Mouse (Mus musculus) kidney, postnatal 4 days (tissue): ENCODE data around the gene Emilin2.
A peak's percentile ranks its signal among the peaks of the same experiment; 100 is the strongest.

Source experiments
- DNase-seq, 2 experiments: peaks; one replicate each; pipeline ENCODE4 v3.0.0; 2021; ENCODE audit warnings: mixed read lengths in 2 of 2

Emilin2 gene

DNA sequence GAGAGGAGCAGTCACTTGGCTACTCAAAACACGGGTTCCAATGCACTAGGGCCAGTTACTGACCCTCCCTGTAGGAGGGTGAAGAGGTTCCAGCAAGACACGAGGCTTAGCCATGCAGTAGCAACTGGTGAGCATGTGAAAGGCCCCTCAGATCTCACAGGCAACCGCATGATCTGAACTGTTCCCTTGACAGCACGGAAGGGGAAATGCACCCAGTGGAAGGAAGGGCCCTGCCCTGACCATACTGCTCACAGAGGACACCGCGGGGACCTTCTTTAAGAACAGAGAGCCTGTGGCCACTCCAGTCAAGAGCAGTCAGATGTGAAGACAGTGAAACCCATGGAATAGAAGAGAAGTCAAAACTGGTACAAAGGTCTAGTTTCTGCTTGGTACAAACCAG lies 48.6 kb downstream of the Emilin2 start:
- DNase-seq: no peak

DNA sequence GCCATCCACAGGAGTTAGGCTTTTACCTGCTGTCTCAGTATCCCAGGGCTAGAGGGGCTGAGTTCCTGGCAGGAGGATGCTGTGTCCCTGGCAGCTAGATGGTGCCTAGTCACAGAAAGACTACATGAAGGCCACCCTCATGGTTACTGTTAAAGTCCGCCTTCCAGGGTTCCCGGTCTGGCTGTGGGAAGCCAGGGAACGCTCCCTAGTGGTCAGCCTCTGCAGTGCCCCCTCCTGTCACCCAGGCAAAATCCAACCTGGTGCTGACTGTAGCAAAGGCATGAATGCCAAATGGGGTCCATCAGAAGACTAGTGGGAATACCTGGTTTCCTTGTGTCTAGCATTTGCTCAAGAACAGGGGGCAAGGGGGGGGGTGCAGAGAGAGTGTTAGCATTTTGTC lies 51.1 kb downstream of the Emilin2 start:
- DNase-seq: no peak

DNA sequence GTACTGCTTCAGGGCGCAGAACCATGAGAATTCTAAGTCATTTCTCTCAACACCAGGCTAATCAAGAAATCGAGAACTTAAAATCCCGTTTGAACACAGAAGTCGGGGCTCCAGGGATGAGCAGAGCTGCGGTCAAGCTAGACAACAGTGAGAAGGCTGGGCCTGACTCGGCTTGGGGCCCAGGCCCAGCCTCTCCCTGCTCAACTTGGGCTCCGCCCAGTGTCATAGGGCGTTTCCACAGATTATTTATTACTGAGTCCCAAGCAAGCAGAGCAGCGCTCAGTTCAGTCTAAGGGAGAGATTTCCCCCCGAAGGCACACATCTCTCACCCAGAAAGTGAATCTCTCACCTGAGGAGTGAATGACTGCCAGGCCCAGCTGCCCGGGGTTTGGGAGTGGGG lies 52.1 kb downstream of the Emilin2 start:
- peak; percentile 66 to 75 for DNase-seq

DNA sequence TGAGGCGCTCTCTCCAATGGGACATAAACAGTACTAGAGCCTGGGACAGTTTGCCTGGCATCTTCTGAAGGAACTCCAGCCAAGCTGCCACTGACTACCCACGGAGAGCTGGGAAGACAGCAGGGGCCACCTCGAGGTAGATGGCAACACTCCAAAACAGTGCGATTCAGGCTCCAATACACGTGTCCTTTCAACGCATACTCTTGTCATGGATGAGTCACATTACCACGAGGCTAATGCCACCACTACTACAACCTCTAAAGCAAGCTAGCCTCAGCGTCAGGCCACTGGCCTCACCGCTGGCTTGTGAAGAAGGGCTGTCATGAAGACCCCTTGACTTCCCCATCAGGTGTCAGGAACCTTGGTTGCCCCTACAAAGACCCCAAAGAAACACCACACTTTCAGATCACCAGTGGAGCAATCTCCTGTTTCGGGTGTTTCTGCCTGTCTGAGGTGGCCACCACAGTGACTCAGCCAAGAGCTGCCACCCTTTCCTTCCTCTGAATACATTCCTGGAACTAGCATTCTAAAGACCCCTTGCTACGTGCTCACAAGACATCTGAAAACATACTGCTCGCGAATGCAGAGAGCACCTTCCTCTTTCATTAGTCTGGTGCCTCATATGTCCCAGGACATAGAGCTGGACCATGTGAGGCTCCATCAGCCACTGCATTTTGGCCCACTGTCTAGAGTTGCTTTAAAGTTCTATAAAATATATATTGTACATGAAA lies 54.8 kb downstream of the Emilin2 start:
- no peak for DNase-seq

DNA sequence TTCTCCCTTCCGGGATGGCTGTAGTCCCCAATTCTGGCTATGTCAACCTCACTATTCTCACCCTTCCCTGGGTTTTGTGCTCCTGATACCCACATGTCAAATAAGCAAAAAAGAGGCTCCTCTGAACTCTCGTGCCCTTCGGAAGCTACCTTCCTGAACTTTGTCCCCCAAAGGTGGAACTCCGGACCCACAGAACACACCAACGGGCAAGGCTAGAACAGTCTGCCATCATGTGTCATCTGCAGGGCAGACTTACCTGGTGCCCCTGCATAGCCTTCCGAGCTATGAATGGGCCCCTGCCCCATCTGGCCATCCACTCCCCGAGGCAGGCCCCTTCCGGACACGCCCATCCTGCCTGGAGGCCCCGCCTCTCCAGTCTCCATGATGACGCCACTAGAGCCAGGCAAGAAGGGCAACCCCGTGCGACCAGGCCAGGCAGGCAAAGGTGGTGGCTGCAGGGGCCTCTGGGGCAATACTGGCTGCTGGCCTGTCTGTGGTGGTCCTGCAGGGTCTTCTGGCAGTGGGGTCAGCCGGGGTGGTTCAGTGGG lies 55.6 kb downstream of the Emilin2 start:
- DNase-seq: no peak

DNA sequence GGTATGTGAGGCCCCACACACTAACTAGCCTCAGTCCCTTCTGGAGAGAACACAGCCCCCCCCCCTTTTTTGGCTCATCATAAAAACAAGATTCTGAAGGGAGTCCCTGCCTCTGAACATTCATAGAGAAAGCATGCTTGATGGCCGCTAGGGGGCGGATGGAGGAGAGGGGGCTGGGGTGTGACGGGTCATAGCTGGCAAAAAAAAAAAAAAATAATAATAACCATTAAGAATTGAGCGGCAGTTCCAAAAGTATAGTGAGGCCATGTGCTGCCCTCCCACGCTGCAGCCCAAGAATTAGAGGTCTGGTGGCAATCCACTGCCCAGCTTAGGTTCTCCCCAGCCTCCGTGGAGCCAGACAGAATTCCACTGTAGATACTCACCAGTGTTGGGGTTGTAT lies 57.0 kb downstream of the Emilin2 start:
- peak; percentile 58 to 65 for DNase-seq

DNA sequence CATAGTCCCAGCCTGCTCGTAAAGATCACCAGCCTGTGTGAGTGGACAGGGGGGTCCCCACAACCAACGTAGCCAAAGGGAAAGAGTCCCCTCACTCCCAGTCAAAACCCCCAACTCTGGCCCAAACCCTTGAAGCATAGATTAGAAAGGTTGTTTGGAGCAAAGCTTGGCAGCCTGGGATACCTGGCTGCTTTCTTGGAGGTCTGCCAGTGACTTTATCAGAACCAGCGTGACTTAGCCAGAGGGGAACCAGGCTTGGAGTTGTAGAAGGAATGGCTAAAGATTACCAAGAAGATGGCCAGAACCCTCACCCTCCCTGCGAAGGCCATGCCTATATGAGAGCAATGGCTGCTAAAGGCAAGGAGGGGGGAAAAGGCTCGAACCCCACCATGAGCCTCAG lies 57.7 kb downstream of the Emilin2 start:
- peak in 1 of 2 experiments; percentile 28 for DNase-seq

DNA sequence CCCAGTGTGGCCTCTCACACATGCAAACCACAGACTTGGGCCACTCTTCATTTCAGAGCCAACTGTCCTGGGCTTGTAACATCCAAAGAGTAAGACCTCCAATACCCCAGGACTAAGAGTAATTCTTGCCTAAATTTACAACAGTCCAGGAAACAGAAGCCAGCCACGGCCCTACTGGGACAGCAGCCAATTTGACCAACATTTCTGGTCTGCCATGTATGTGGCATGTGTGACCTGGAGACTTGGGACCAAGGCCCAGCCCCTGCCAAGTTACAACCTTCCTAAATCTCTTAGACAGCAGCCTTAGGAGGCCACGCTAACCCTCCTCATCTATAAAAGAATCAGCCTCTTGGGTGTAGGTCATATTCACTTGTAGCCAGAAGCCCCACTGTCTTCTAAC lies 58.4 kb downstream of the Emilin2 start:
- no peak for DNase-seq

DNA sequence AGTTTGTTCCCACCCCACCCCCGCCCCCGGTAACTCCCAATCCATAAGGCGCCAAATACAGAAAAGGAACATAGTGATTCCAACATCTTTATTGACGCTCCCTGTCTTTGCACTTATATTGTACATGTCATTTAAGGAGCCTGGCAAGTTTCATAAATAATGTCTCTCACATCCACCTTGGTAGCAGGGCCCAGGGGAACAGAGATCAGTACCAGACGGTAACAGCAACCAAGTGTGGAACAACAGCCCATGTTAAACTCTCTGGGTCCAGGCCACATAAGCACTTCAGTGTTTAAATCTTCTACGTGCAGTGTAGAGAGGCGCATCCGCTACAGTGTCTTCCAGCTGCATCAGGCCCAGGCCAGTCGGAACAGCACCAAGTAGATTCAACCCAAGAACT lies 59.7 kb downstream of the Emilin2 start:
- no peak for DNase-seq

DNA sequence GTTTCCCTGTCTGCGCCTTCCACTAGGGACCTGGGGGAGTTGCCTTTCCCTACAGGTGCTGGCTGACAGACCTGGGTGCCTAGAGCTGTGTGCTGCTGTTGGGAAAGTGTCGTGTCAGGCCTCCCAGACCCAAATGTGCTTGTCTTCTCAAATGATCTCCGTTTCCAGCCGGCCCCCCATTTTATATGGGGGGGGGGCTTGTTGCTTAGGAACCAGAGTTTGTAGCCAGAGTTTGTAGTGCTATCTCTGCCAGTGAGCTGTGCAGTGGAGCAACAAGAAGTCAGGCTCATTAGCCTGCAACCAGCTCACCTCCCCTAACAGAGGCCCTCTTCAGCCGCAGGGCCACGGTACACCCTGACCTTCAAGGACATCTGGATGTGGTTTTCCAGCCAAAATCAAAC lies 60.2 kb downstream of the Emilin2 start:
- peak; percentile 30 to 52 for DNase-seq

DNA sequence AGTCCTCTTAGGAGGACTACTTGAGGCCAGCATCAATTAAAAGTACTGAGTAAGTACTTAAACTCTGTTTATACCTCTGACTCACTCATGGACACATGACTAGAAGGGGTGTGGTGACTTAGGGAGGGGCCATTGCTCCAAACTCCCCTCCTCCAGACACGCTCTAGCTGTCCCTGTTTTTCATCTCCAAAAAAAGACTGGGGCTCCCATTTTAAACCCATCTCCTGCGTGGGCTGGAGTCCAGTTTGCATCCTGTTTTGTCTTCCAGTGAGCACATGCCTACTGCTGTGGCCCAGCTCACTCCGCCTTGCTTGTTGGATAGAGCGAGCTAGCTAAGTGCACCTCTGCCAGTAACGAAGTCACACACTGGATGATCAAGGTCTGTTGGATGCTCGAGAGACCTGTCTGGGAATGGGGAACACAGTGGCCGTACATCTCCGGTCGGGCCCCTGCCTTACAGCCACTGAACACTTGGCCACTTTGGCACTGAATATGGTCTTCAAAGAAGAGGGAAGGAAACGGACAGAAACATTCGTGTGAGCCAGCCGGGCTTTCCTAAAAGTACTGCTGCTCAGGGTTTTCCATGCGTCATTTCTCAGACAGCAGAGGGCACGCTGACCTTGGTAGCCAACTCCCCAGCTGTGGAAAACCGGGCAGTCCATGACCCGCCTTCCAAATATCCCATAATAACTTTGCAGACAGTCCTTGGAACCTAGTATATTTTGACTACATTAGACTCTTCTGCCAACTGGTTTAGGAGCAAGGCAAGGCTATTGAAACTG lies 60.8 kb downstream of the Emilin2 start:
- peak; percentile 27 to 38 for DNase-seq

DNA sequence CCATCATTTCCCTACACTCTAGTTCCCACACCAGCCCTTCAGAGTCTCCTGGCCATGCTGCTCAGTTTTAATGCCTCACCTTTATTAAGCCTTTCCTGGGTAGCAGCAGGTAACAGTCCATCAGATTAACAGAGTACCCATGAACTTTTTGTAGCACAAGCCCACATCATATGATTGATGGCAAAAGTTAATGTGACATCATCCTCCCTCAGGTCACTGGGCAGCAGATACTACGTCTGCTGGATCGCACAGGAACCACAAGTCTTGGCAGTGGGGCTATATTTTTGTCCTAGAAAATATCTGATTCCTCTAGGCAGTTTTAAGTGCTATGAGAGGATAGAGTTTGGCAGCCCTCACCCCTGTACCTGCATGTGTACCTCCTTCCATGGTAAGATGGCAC lies 61.7 kb downstream of the Emilin2 start:
- no peak for DNase-seq

DNA sequence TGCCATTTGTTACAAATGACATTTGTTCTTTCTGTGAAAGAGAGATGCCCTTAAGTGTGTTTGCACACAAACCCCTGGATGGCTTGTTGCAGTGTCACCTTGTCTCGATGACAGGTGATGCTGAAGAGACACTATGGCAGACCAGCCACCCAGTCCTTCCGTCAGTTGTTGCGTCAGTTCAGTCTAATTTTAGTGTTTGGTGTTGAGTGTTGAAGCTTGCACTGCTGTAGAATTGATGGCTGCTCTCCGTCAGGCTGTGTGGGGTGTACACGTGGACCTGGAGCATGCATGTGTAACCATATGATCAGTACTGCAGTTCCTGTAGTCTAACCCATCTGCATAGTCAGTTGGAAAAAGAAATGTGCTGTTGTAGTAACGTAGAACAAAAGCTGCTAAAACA lies 62.8 kb downstream of the Emilin2 start:
- no peak for DNase-seq

DNA sequence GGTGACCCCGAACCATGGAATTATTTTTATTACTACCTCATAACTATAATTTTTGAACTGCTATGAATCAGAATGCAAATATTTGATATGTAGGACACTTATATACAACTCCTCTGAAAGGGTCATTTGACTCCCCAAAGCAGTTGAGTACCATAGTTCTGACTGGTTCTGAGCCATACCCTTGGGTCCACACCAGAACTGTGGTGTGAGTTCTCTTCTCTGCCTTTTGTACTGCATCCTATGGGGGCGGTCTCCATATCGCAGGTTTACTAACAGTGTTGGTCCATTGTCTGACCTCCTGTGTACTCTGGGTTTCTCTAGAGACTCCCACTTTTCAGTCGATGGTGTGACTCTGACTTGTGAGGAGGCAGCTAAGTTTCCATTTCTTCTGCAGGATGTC lies 65.8 kb downstream of the Emilin2 start:
- DNase-seq: no peak

DNA sequence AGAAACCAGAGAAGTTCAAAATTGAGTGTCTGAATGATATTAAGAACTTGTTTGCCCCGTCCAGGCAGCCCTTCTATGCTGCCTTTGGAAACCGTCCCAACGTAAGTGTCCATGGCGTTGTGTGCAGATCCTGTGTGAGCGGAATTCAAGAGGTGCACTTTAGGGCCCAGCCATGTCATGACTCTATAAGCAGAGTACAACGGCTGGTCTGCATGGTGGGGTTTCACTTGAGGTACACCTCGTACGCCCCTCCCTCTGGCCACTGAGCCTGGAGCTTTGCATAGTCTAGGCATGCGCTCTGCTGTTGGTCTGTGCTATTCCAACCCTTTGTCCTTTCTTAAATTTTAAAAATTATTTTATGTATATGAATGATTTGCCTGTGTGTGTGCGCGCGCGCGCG lies 66.6 kb downstream of the Emilin2 start:
- DNase-seq: no peak

DNA sequence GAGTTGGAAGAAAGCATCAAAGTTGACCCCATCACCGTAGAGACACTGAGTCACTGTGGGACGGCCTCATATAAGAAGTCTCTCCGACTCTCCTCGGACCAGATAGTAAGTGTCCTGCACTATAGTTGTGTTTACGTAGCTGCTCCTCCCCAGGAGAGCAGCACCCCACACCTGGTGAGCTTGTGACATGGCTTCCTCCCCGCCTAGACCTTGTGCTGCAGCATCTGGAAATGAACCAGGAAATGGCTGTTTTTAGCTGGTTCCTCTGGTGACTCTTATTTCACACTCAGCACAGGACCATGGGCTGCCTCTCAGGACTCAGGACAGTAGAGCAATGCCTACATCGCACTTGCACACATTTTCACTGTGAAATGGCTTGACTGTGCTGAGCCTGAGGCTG lies 69.1 kb downstream of the Emilin2 start:
- DNase-seq: no peak

DNA sequence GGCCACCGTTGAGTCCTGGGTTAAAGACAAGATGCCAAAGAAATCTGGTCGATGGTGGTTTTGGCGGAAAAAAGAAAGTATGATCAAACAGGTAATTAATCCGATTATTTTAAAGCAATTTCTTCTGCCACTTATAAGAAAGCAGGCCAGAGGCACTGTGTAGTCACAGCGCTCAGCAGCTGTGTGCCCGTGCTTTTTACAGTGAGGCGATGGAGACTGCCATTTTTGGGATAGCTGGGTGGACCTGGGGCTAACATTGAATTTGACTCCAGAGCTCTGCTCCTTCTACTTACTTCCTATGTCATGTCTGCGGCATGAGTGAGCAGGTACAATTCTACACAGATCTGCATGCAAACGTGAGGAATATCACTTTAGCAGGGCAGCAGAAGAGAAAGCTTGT lies 71.0 kb downstream of the Emilin2 start:
- DNase-seq: no peak

DNA sequence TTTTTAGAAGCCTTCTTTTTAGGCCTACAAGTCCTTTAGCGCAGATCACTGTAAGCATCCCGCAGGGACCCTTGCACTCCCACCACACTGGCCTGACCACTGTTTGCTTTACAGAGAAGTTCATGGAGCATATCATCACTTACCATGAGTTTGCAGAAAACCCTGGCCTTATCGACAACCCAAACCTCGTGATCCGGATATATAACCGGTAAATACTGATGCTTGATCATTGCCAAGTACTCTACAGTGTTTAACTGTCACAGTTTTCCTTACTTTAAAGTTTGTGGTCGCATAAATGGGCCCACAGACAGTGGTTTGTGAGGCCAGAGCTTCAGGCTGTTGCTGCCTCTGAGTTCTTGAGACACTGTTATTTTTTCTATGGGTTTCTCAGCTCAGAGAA lies 73.3 kb downstream of the Emilin2 start:
- no peak for DNase-seq

DNA sequence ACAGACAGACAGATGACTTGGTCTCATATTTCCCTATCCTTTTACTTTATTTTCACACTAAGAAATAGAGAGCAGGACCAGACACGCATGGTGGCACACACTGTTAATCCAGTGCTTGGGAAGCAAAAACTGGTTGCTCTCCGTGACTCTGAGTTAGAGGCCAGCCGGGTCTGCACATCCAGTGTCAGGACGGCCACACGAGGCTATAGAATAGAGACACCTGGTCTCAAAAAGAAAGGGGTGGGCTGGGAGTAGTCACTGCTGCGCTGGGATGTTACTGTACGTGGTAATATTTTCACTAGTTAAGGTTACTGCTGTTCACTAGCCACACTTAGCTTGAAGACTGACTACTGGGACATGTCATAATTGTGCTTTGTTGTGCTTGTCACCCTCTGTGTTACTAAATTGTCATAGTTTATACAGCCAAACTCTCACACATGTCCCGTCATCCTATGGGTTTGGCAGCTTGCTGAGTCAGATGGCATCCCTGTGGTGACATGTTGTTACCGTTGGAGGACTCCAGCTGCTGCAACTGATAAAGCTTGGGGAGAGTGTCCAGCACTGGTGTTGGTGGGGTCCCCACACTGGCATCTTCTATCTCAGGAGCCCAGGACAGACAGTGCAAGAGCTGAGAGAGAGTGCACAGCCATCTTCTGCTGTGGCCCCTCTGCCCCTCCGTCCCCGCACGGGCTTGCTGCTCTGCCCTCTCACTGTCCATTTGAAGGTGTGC lies 76.4 kb downstream of the Emilin2 start:
- DNase-seq: no peak

DNA sequence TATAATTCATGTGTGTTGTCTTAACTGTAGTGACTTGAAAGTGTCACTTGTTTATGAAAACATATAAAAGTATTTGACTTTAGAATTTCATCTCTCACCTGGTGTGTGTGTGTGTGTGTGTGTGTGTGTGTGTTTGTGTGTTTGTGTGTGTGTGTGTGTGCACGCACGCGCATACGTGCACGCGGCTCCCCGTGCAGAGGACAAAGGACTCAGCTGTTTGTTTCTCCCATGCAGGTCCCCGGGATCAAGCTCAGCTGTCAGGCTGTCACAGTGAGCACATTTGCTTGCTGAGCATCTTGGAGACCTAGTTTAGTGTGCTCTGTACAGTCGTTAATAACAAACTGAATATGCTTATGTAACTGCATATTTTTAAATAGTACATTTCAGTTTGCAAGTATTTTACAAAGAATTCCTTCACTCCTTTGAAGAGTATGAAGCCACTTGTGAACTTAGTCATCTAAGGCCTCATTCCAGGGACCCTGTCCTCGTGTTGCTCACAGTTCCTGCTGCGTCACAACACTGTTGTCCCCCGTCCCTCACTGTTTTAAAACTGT lies 77.7 kb downstream of the Emilin2 start:
- DNase-seq: no peak

DNA sequence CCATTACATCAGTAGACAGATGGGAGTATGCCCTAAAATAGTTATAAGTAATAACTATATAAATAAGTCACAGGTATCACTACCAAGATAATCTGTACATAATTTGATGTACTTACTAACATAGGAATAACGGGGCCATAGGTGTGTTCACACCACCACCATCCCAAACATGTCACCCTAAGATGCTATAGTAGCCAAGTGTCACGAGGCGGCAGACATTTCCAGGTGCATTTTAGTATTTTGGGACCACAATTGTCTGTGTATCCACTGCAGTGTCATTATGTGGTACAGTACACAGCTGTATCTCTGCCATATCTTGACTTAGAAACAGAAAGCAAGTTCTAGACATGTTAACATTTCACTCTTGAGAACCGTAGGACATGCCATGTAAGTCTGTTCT lies 78.6 kb downstream of the Emilin2 start:
- DNase-seq: no peak

DNA sequence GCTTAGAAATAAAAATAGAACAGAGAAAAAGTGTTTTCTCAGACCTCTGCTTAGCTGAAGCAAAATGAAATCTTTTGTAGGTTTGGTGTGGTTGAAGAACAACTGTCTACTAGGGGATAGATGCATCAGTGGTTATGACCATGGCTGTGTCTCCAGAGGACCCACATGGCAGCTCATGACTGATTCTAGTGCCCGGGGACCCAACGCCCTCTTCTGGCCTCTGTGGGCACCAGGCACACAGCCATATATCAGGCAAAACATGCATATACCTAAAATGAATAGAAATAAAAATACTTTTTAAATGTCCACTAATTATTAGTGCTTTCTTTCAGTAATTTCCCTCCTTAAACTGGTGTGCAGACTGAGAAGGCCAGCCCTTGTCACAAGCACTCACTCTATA lies 79.8 kb downstream of the Emilin2 start:
- DNase-seq: no peak

DNA sequence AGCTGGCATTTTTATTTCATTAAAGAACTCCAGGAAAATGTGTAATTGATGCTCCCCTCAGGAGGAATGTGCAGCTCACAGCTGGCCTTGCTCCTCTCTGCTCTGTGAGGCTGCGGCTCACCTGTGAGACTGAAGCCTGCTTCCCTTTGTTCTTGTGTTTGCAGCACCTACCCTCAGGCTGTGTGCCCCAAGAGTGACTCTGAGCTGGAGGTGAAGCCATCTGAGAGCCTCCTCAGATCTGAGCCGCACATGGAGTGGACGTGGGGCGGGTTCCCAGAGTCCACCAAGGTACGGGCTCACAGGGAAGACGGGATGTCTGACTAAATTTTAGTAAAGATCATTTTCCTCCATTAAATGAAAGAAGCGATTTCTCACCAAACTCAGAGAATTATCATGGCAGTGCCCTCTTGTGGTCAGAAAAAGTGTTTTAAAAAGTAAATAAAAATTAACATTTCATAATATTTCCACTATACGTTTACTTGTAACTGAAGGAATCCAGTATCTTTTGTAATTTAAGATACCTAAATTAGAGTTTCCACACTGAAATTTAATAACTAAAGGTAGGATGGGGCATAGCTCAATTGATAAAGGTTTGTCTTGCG lies 81.6 kb downstream of the Emilin2 start:
- no peak for DNase-seq
